Mouse (Mus musculus) forebrain, embryonic 15.5 days (tissue): ENCODE measurements around the gene Tnfsf14. TPM values are rescaled to one million over a fixed set of nuclear protein-coding genes. Genes with fewer than 3 reads are reported as not detected.

ENCODE experiments used
- ATAC-seq: fragments of 200-750 bp; cut with Nextera tagmentation; replicated peaks from 2 replicates; pipeline ENCODE4 v1.8.0; 2017; ENCODE audit warnings: mild to moderate bottlenecking, moderate TSS enrichment, moderate library complexity
- H3K27ac ChIP-seq: fragments of 300-500 bp; sonication (generic); replicated peaks from 2 replicates; pipeline ENCODE4 v1.5.1; 2015; ENCODE audit warnings: mild to moderate bottlenecking, inconsistent platforms
- H3K27me3 ChIP-seq: fragments of 300-500 bp; sonication (generic); 2 replicates; pipeline ENCODE4 v1.6.1; 2015; ENCODE audit warnings: inconsistent platforms
- H3K36me3 ChIP-seq: fragments of 300-500 bp; sonication (generic); 2 replicates; pipeline ENCODE4 v1.6.1; 2015; ENCODE audit warnings: mild to moderate bottlenecking, inconsistent platforms
- H3K4me1 ChIP-seq: fragments of 300-500 bp; sonication (generic); 2 replicates; pipeline ENCODE4 v1.6.1; 2015; ENCODE audit warnings: inconsistent platforms
- H3K4me2 ChIP-seq: fragments of 300-500 bp; sonication (generic); replicated peaks from 2 replicates; pipeline ENCODE4 v1.6.1; 2015; ENCODE audit warnings: mild to moderate bottlenecking, inconsistent platforms
- H3K4me3 ChIP-seq: fragments of 300-500 bp; sonication (generic); 2 replicates; pipeline ENCODE4 v1.5.1; 2015; ENCODE audit warnings: mild to moderate bottlenecking, inconsistent platforms
- H3K9ac ChIP-seq: fragments of 300-500 bp; sonication (generic); replicated peaks from 2 replicates; pipeline ENCODE4 v1.6.1; 2015; ENCODE audit warnings: mild to moderate bottlenecking, inconsistent platforms
- H3K9me3 ChIP-seq: fragments of 300-500 bp; sonication (generic); 2 replicates; pipeline ENCODE4 v1.6.1; 2016; ENCODE audit warnings: inconsistent platforms
- WGBS: fragments of 180-500 bp; shearing (Covaris S2); methylation state at CpG from one replicate; pipeline ENCODE4 v1.1.7; 2015; ENCODE audit warnings: mixed read lengths; 5-methylcytosine and 5-hydroxymethylcytosine counted together
- polyA plus RNA-seq: library from polyadenylated mRNA; unstranded; fragments of >200 nt; fragmentation: Nextera tagmentation; extraction: Ambion mirVana; gene quantifications from 2 replicates; pipeline ENCODE4 v1.2.1, GENCODE M21; 2015

Tnfsf14 gene
- not detected in 2 replicates for polyA plus RNA-seq

DNA sequence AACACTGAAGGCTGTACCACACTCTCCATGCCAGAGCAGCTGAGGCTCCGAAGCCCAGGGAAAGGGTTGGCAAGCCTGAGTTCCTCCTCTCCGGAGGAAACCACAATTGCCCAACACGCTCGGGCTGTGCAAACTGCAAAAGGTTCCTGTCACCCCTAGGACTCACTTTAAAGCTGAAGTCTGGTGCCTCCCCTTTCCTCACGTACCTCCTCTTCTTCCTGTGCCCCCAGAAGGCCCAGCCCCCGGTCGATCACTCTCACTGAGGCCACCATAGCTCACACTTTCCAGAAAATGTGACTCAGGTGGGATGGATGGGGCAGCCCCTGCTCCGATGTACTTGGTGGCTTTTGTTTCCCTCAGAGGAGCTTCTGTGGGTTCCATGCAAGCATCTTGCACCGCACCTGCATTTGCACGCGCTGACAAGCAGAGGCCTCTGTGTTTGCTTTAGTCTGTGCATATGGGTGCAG, at the start of gene Tnfsf14:
Tnfsf14 (minus strand) TSS at position 137 of the 467 bp plus-strand sequence.
- Histone ChIP-seq H3K9me3 (no peaks in the 10 kb centered on the region), H3K36me3 (no peaks in the 10 kb centered on the region), H3K27me3 (no peaks in the 10 kb centered on the region), H3K4me3 (no peak within 1 kb of the TSS), H3K4me2 (no peak within 1 kb of the TSS), H3K4me1 (no peaks in the 10 kb centered on the region), H3K27ac (no peak within 1 kb of the TSS), H3K9ac (no peak within 1 kb of the TSS)
- ATAC-seq, result no peak
- 79% methylated on average over 11 of the region's 11 CpGs for WGBS

DNA sequence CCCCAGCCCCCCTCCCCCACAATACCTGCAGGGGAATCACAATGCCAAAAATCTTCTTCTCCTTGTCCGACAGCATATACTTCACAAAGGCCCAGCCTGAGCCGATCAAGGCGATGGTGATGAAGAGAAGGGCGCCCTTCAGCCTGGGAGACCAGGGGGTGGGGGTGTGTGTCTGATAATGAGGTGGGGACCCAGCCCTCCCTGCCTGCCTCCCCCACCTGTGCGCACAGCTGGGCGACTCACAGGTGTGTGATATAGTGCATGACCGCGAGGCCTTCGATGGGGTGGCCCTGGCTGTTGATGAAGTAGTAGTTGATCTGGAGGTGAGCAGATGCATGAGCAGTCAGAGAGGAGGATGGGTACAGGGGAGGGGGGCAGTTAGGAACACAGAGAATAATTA, 43.2 kb upstream of the Tnfsf14 start:
- Histone ChIP-seq H3K4me3 (no peak overlapping the region), H3K4me2 (no peak overlapping the region), H3K9me3 (no peaks in the 10 kb centered on the region), H3K27me3 (no peaks in the 10 kb centered on the region), H3K9ac (no peak overlapping the region), H3K27ac (no peak overlapping the region), H3K36me3 (peaks cover 4% of the 10 kb centered on the region; the same call in 1 of the 2 replicates), H3K4me1 (no peaks in the 10 kb centered on the region)
- no peak for ATAC-seq
- WGBS, result 90% methylated on average over 9 of the region's 9 CpGs

DNA sequence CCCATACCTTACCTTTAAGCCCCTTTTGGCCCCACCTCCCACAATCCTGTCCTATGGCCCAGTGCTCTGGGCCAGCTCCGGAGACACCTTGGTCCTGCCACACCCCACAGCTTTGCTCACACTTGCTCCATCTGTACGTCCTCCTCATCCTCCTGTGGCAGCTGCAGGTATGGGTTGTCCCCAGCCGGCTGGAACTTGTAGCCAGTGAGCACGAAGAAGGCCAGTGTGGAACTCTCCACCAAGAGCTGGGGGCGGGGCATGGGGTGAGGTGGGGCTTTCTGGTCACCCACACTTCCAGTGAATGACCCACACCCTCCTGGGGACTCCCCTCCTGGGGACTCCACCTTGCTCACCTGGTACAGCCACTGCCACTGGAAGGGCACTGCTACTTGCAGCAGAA, 41.8 kb upstream of the Tnfsf14 start:
- Histone ChIP-seq H3K4me3 (no peak overlapping the region), H3K9me3 (no peaks in the 10 kb centered on the region), H3K27ac (no peak overlapping the region), H3K27me3 (no peaks in the 10 kb centered on the region), H3K36me3 (no peaks in the 10 kb centered on the region), H3K4me1 (no peaks in the 10 kb centered on the region), H3K9ac (no peak overlapping the region), H3K4me2 (no peak overlapping the region)
- no peak for ATAC-seq
- 90% methylated on average over 5 of the region's 5 CpGs for WGBS

DNA sequence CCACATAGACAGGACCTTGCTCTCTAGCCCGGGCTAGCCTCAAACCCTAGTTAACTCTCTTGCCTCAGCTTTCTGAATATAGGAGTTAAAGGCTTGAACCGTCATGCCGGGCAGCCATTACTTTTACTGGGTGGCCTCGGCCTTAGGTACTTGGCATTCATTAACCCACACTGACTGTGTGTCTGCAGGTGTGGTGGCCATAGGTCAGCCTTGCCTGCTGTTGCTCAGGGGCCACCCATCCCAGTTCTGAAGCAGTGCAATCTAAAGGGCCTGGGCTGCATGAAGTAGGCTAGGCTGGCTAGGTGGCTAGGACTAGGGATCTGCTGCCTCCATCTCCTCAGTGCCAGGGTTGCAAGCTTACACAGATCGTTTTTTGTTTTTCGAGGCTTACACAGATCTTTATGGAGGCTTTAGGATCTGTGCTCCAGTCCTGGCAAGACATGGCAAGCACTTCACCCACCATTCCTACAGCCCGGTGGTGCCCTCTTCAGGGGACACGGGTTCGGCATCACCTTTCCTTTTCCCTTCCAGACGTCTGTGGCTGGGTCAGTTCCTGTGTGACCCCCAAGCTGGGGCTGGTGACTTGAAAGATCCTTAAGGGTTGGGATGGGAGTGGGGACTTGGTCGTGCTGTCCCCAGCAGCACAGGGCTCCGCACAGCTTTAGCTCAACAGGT, 40.4 kb upstream of the Tnfsf14 start:
- no peaks in the 10 kb centered on the region for H3K9me3 ChIP-seq
- no peak overlapping the region for H3K4me2 ChIP-seq
- H3K4me1 ChIP-seq, result no peaks in the 10 kb centered on the region
- H3K36me3 ChIP-seq, result no peaks in the 10 kb centered on the region
- WGBS, result 81% methylated on average over 12 of the region's 12 CpGs
- no peak overlapping the region for H3K4me3 ChIP-seq
- ATAC-seq, result no peak
- H3K9ac ChIP-seq, result no peak overlapping the region
- H3K27me3 ChIP-seq, result no peaks in the 10 kb centered on the region
- H3K27ac ChIP-seq, result no peak overlapping the region

DNA sequence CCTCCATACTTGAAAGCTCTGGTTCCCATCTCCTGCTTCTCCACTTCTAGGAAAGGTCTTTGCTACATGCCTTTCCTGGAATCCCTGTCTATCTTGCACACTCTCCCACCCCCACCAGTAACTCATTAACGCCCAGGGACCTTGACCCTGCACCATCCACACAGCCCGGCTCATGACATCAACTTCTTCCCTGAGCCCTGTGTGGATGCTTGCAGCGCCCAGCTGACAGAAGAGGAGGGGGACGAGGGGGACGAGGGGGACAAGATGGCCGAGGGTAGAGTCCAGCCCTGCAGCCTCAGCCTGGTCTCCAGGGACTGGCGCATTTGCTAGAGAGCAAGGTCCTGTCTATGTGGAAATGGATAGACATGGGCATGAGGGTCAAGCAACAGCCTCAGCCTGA, 39.1 kb upstream of the Tnfsf14 start:
- H3K27ac ChIP-seq, result no peak overlapping the region
- no peaks in the 10 kb centered on the region for H3K27me3 ChIP-seq
- no peaks in the 10 kb centered on the region for H3K36me3 ChIP-seq
- H3K9ac ChIP-seq, result no peak overlapping the region
- ATAC-seq, result no peak
- no peak overlapping the region for H3K4me3 ChIP-seq
- H3K4me2 ChIP-seq, result no peak overlapping the region
- no peaks in the 10 kb centered on the region for H3K9me3 ChIP-seq
- H3K4me1 ChIP-seq, result no peaks in the 10 kb centered on the region
- WGBS, result 54% methylated on average over 7 of the region's 7 CpGs

DNA sequence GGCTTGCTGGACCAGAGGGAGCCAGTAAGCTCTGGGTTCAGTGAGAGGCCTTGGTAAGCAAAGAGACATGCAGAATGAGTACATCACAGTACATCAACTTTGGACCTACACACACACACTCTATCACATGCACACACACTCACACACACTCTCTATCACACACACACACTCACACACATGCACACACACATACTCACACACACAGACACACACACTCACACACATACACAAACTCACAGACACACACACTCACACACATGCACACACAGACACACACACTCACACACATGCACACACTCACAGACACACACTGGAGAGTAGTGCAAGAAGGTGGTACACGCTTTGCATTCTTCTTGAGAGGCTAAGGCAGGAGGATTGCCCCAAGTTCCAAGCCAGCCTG, 38.2 kb upstream of the Tnfsf14 start:
- no peaks in the 10 kb centered on the region for H3K4me1 ChIP-seq
- WGBS, result 91% methylated on average over 1 of the region's 1 CpGs
- no peaks in the 10 kb centered on the region for H3K27me3 ChIP-seq
- H3K9ac ChIP-seq, result no peak overlapping the region
- H3K4me3 ChIP-seq, result no peak overlapping the region
- H3K9me3 ChIP-seq, result no peaks in the 10 kb centered on the region
- H3K36me3 ChIP-seq, result no peaks in the 10 kb centered on the region
- no peak overlapping the region for H3K4me2 ChIP-seq
- no peak for ATAC-seq
- H3K27ac ChIP-seq, result no peak overlapping the region

DNA sequence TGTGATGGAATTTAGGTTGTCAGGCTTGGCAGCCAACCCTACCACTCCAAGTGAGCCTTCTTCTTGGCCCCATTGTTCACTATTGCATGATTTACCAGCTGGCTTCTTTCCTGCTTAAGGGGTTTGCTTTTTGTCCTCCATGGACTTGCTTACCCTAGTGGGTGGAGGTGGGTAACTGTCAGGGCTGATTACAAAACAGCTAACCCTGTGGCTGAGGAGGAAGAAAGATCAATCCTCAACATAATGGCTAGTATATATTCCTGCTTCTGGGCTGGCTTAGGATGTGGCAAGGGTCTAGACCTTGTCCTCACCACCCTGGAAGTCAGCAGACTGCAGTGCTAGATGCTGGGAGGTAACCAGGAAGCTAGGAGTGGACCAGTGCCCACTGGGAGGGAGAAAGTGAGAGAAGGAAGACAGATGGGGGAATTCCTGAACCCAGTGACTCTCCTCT, 37.4 kb upstream of the Tnfsf14 start:
- Histone ChIP-seq H3K36me3 (no peaks in the 10 kb centered on the region), H3K27ac (no peak overlapping the region), H3K4me3 (no peak overlapping the region), H3K4me2 (no peak overlapping the region), H3K27me3 (no peaks in the 10 kb centered on the region), H3K9ac (no peak overlapping the region), H3K4me1 (no peaks in the 10 kb centered on the region), H3K9me3 (no peaks in the 10 kb centered on the region)
- no peak for ATAC-seq

DNA sequence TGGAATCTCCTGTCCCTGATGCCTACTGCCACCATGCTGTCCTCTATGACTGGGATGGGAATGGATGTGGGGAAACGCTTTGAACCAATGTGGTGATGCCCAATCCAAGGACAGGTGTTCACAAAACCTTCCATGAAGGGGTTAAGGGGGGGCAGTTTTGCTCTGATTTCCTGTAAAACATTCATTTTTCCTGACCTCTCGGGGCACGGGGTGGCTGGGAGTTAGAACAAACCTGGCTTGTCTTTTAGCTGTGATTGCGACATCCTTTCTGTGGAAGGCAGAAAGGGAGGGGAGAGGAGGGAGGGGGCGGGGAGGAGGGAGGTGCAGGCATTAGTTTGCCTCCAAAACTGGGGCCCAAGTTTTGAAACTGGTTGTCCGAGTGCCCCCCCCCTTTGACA, 36.8 kb upstream of the Tnfsf14 start:
- Histone ChIP-seq H3K27me3 (no peaks in the 10 kb centered on the region), H3K4me2 (no peak overlapping the region), H3K27ac (no peak overlapping the region), H3K4me3 (no peak overlapping the region), H3K9ac (no peak overlapping the region), H3K4me1 (no peaks in the 10 kb centered on the region), H3K36me3 (no peaks in the 10 kb centered on the region), H3K9me3 (no peaks in the 10 kb centered on the region)
- no peak for ATAC-seq
- 69% methylated on average over 6 of the region's 6 CpGs for WGBS

DNA sequence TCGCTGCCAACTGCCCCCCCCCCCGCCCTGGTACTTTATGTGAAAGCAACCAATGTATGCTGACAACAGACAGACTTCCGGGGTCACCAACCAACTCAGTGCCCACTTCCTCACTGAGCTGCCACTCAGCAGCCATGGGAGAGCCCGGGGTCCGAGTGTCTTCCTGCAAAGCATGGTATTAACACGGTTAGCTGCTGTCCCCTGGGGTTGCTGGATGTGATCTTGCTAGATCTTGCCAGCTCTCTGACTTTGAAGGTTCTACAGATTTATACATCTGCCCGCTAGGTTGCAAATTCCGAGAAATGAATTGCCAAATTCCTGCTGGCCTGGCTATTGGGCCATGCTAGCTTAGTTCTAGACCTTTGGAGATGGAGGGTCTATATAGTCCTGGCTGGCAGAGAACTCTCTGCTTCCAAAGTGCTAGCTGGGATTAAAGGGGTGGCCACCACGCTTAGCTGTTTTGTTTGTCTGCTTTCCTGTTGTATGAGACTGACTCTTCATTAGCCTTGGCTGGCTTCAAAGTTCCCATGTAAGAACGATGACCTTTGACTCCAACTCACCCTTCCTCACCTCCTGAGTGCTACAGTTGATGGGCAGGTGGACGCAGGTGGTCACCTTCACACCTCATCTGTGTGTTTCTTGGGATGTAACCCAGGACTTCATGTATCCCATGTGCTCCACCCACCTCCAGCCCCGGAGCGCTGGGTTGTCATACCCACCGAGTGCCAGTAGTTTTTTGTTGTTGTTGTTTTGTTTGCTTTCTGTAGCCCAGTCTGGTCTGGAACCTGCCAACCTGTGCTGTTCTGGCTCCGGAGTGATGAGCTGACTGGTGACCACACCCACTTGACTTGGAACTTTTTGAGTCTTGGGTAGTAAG, 36.1 kb upstream of the Tnfsf14 start:
- H3K4me3 ChIP-seq, result no peak overlapping the region
- no peak for ATAC-seq
- H3K9me3 ChIP-seq, result no peaks in the 10 kb centered on the region
- H3K27ac ChIP-seq, result no peak overlapping the region
- H3K4me1 ChIP-seq, result no peaks in the 10 kb centered on the region
- no peak overlapping the region for H3K4me2 ChIP-seq
- H3K9ac ChIP-seq, result no peak overlapping the region
- WGBS, result 80% methylated on average over 15 of the region's 15 CpGs
- H3K36me3 ChIP-seq, result no peaks in the 10 kb centered on the region
- no peaks in the 10 kb centered on the region for H3K27me3 ChIP-seq

DNA sequence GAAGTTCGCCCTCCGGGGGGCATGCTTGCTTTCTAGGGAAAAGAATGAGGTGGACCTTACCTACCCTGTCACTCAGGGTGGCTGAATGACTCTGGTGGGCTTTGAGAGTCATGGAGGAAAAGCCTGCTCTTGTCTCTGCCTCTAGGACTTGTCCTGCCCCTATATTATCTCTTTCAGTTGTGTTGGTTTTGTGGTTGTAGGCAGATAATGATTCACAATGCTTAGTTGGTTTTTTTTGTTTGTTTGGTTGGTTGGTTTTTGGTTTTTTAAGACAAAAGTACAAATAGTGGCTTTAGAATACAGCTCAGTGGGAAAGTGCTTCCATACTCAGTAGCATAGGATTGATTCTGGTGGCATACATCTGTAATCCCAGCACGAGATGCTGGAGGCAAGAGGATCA, 34.9 kb upstream of the Tnfsf14 start:
- Histone ChIP-seq H3K4me1 (no peaks in the 10 kb centered on the region), H3K4me2 (no peak overlapping the region), H3K36me3 (no peaks in the 10 kb centered on the region), H3K9ac (no peak overlapping the region), H3K4me3 (no peak overlapping the region), H3K27me3 (no peaks in the 10 kb centered on the region), H3K9me3 (no peaks in the 10 kb centered on the region), H3K27ac (no peak overlapping the region)
- WGBS, result 89% methylated on average over 3 of the region's 3 CpGs
- no peak for ATAC-seq

DNA sequence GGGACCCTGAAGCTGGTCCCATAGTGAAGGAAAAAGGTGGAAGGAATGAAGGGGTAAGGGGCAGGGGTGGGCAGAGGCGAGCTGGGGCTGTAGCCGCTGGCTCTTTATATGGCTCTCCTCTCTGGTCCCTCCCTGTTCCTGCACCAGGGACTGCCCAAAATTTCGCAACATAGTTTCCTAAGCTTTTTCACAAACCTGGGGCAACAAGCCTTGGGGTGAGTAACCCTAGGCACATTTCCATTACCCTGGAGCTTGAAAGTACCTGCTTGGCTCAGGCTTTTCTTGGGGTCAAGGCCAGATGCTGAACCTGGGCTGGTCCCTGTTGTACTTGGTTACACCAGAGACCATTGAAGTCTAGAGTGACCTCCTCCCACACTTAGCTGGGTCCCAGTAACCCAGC, 34.0 kb upstream of the Tnfsf14 start, which contains the start of gene C3:
C3 (minus strand) TSS at position 123 of the 400 bp plus-strand sequence.
- Histone ChIP-seq H3K27ac (no peak within 1 kb of the TSS), H3K9me3 (no peaks in the 10 kb centered on the region), H3K27me3 (no peaks in the 10 kb centered on the region), H3K9ac (no peak within 1 kb of the TSS), H3K4me1 (no peaks in the 10 kb centered on the region), H3K4me3 (no peak within 1 kb of the TSS), H3K4me2 (no peak within 1 kb of the TSS), H3K36me3 (no peaks in the 10 kb centered on the region)
- 87% methylated on average over 3 of the region's 3 CpGs for WGBS
- no peak for ATAC-seq

DNA sequence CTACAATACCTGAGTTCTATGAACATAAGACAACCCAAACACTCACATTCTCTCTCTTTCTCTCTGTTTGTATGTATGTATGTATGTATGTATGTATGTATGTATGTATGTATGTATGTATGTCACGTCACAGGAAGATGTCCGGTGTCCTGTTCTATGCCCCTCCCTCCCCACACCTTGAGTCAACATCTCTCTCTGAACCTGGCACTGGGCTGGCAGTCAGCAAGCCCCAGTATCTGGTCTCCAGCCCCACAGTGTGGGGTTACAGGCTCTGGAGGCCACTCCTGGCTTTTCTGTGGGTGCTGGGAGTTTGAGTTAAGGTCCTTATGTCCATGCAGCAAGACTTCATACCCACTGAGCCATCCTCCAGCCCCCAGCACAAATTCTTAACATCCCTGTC, 33.5 kb upstream of the Tnfsf14 start:
- ATAC-seq, result no peak
- Histone ChIP-seq H3K36me3 (no peaks in the 10 kb centered on the region), H3K9me3 (no peaks in the 10 kb centered on the region), H3K4me3 (no peak overlapping the region), H3K27ac (no peak overlapping the region), H3K9ac (no peak overlapping the region), H3K27me3 (no peaks in the 10 kb centered on the region), H3K4me1 (no peaks in the 10 kb centered on the region), H3K4me2 (no peak overlapping the region)
- WGBS, result 87% methylated on average over 2 of the region's 2 CpGs
